Mouse (Mus musculus) cortical plate, adult 2 months (tissue): ENCODE measurements at regions not wholly inside any gene's neighbourhood (a gene's known extent, or its start where the extent isn't known, plus 50 kb on each side); places are given as distances from the start of the nearest gene placed in this dataset.

ENCODE experiments used
- H3K27ac ChIP-seq: fragments of 200-500 bp; 2 replicates; pipeline ENCODE4 v1.5.1; 2012; ENCODE audit warnings: low read length, control low read depth, inconsistent platforms; ENCODE audit not compliant: insufficient read depth
- H3K4me1 ChIP-seq: fragments of 200-500 bp; 2 replicates; pipeline ENCODE4 v1.6.1; 2011; ENCODE audit warnings: low read length; ENCODE audit not compliant: control insufficient read depth, insufficient read depth
- H3K4me3 ChIP-seq: fragments of 200-500 bp; 2 replicates; pipeline ENCODE4 v1.5.1; 2011; ENCODE audit warnings: mild to moderate bottlenecking, low read length, control low read depth; ENCODE audit not compliant: insufficient read depth
- CTCF ChIP-seq: fragments of 200-500 bp; IDR thresholded peaks from 2 replicates; pipeline ENCODE4 v1.5.1; 2011; ENCODE audit warnings: mild to moderate bottlenecking, control low read depth, low read length; ENCODE audit not compliant: insufficient read depth; ENCODE audit errors: extremely low read depth
- POLR2A ChIP-seq: fragments of 200-500 bp; IDR thresholded peaks from 2 replicates; pipeline ENCODE4 v1.6.1; 2011; ENCODE audit warnings: mild to moderate bottlenecking, low read length, control low read depth; ENCODE audit not compliant: insufficient read depth; ENCODE audit errors: extremely low read depth

DNA sequence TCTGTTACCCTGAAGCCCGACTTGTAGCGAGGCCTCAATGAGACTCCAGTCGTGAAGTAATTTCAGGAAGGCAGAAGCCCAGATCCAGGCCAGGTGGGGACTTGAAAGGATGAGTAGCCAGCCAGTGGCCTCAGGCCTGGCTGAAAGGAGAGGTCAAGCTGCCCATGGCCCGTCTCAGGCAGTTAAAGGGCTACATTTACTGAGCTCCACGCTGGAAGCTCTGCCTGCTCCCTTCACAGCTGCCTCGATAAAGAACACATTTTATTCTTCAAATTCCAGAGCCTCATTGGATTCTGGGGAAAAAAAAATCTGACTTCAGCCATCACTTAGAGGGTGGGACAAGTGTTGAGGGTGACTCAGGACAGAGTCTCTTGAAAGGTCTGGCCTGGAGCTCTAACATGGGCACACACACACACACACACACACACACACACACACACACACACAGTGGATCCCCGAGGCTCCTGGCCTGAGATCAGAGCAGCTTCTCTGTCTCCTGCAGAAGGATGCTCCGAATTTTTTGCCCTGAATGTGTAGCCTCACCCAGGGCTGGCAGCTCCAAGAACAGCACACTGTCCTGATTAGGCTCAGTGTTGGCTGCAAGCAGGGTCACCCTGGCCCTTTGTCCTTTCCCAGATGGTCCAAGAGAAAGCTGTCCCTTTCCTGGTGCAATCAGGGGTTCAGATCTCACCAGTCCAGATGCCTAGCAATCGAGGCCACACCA lies 53.0 kb downstream of the Gadd45g start:
- Histone ChIP-seq H3K27ac (no peak overlapping the region), H3K4me1 (peaks cover 2% of the 10 kb centered on the region; the same call in 1 of the 2 replicates), H3K4me3 (no peak overlapping the region)
- TF ChIP-seq POLR2A, result no peak
- TF ChIP-seq CTCF, result no peak

GRCm38 (mm10) chr13:51900043-51900440 lies 53.6 kb downstream of the Gadd45g start:
- Histone ChIP-seq H3K4me3 (no peak overlapping the region), H3K4me1 (peaks cover 2% of the 10 kb centered on the region; the same call in 1 of the 2 replicates), H3K27ac (no peak overlapping the region)
- TF ChIP-seq POLR2A (no peak), CTCF (no peak)

GRCm38 (mm10) chr13:51902482-51903285 lies 56.2 kb downstream of the Gadd45g start:
- Histone ChIP-seq H3K4me1 (peaks cover 2% of the 10 kb centered on the region; the same call in 1 of the 2 replicates), H3K27ac (no peak overlapping the region), H3K4me3 (no peak overlapping the region)
- TF ChIP-seq CTCF (no peak), POLR2A (no peak)

GRCm38 (mm10) chr13:51903324-51903939 lies 57.0 kb downstream of the Gadd45g start:
- no peak for TF ChIP-seq POLR2A
- no peak for TF ChIP-seq CTCF
- no peak overlapping the region for H3K27ac ChIP-seq
- peaks cover 2% of the 10 kb centered on the region; the same call in 1 of the 2 replicates for H3K4me1 ChIP-seq
- H3K4me3 ChIP-seq, result no peak overlapping the region

DNA sequence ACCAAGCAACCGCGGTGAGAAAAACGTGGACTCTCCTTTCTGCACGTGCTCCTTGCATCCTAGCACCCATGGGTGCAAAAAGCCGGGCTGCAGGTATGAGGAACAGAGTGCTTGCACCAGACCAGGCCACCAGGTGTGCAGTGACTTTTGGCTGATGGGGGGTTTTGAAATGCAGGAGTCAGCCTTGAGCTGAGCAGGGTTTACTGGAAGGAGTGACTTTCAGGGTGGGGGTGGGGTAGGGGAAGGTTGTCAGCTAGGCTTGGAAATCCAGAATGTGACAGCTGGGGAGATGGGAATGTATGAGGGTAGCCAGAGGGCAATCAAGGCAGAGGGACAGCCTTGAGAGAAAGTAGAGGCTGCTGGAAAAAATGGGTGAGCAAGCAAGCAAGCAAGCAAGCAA lies 58.8 kb downstream of the Gadd45g start:
- TF ChIP-seq CTCF (no peak), POLR2A (no peak)

GRCm38 (mm10) chr13:51906103-51906502 lies 59.6 kb downstream of the Gadd45g start:
- no peak overlapping the region for H3K27ac ChIP-seq
- TF ChIP-seq CTCF (no peak), POLR2A (no peak)
- H3K4me3 ChIP-seq, result no peak overlapping the region
- H3K4me1 ChIP-seq, result peaks cover 2% of the 10 kb centered on the region; the same call in 1 of the 2 replicates

More for the DNA sequence above, 58.8 kb downstream of the Gadd45g start:
- no peak overlapping the region for H3K4me3 ChIP-seq
- peaks cover 2% of the 10 kb centered on the region; the same call in 1 of the 2 replicates for H3K4me1 ChIP-seq
- H3K27ac ChIP-seq, result no peak overlapping the region

- TF ChIP-seq CTCF (no peak), POLR2A (no peak)
- H3K4me3 ChIP-seq, result no peak overlapping the region
- H3K4me1 ChIP-seq, result no peaks in the 10 kb centered on the region
- H3K27ac ChIP-seq, result no peak overlapping the region
These were observed 62.0 kb downstream of the Gadd45g start for GRCm38 (mm10) chr13:51908514-51908913.

- H3K27ac ChIP-seq, result no peak overlapping the region
- no peak overlapping the region for H3K4me3 ChIP-seq
- TF ChIP-seq POLR2A (no peak), CTCF (no peak)
- no peaks in the 10 kb centered on the region for H3K4me1 ChIP-seq
These were observed 65.0 kb downstream of the Gadd45g start for GRCm38 (mm10) chr13:51911296-51911998.

DNA sequence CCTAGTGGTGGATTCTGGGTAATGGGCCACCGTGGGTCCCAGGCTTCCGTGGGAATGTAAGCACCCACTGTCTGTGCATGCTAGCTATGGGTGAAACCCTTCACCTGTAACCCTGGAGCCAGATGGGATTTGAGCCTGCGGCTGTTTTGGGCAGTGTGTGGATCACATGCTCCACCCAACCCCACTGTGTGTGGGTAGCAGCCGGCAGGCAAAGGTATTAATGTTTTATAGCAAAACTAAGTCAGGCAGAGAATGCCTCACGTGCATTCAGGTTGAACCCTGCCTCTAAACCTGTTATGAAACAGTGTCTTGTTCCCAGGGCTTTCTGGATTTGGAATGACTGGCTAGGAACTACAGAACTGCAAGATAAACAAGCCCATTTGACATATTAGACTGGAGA lies 66.0 kb downstream of the Gadd45g start:
- TF ChIP-seq CTCF (no peak), POLR2A (no peak)
- Histone ChIP-seq H3K27ac (no peak overlapping the region), H3K4me3 (no peak overlapping the region), H3K4me1 (no peaks in the 10 kb centered on the region)
